Mouse (Mus musculus): ENCODE results near the gene Bricd5. TPM values are rescaled to one million over a fixed set of nuclear protein-coding genes. Genes with fewer than 3 reads are reported as not detected.

Bricd5 gene
- polyA plus RNA-seq, 1 experiment = 5.4 TPM

DNA sequence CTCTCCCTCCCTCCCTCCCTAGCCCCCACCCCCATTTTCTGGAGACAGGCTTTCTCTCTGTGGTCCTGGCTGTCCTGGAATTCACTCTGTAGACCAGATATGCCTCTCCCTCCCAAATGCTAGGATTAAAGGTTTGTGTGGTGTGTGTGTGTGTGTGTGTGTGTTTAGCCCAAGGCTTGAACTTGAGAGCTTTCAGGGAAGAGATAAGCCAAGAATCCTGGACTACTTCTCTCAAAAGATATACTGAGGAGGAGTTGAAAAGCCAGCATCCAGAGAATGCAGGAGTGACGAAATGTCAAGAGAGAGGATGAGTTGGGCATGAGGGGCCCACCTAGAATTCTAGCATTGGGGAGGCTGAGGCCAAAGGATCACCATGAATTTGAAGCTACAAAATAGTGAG, 10.8 kb upstream of the Bricd5 start:
- DNase-seq (ENCODE audit: low read depth) = no peak

DNA sequence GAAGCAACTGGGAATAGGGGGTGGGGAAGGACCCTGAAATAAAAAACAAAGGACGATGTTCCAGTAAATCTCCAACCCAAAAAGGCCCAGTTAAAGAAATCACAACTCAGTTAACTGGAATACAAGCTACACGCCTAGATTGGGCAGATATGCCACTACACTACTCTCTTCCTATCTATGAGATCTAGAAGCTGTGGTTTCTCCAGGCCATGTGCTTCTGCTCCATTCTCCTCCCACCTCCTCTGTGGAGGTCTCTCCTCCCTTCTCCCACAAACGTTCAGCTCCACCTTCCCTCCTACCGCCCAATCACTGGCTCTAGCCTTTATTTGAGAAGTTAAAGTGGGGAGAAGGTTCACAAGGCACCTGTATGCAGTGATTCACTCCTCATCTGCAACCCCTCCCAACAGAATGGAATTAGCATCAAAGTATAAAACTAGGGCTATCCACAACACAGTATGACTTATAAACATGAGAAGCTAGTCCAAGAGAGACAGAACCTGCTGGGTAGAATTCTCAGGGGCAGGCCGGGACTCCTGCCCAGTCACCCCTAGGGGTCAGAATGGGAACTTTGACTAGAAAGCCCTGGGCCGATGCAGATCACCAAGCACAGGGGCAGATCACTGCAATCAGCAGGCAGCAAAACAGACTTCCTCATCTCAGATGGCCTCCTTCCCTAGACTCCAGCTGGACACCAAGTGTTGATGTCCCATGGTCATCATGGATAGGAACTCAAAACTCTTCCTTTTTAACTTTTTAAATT, 10.1 kb upstream of the Bricd5 start:
- no peak for DNase-seq (ENCODE audit: low read depth)

DNA sequence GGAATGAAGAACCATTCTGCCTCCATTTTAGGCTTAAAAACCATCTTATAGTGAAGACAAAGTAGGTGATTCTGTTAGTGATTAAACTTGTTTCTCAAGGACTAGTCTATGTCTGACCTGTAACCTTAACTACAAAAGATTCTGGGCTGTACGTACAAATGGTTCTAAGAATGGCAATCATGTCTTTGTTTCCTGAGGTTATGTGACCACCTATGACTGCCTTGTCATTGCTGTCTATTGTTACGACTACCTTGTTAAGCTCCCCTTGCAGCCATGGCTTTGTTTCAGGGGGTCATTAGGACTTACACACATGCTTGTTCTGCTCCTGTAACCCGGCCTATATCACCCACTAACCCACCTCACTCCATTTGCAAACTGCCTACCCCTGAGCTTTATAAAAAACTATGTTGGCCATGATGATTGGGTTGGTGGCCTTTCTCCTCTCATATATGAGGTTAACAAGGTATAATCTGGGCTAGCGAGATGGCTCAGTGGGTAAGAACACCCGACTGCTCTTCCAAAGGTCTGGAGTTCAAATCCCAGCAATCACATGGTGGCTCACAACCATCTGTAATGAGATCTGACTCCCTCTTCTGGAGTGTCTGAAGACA, 4.9 kb upstream of the Bricd5 start:
- no peak for DNase-seq (ENCODE audit: low read depth)

DNA sequence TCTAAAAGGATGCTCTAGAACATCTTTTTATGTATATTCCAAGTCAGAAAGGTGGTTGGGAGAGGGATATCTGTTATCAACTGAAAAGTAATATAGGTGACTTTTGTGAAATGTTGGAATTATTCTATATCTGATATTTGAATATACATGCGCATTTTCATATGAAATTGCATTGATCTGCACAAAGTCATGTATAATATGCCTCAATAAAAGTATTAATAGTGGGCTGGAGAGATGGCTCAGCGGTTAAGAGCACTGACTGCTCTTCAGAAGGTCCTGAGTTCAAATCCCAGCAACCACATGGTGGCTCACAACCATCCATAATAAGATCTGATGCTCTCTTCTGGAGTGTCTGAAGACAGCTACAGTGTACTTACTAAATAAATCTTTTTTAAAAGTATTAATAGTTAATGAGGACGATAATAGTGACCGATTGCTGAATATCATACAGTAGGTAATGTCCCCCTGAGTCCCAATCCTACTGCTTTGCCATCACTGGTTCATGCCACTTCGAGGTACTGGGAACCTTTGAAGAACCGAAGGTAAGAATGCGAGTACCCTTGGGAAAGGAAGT, 4.3 kb upstream of the Bricd5 start:
- DNase-seq (ENCODE audit: low read depth) = no peak

DNA sequence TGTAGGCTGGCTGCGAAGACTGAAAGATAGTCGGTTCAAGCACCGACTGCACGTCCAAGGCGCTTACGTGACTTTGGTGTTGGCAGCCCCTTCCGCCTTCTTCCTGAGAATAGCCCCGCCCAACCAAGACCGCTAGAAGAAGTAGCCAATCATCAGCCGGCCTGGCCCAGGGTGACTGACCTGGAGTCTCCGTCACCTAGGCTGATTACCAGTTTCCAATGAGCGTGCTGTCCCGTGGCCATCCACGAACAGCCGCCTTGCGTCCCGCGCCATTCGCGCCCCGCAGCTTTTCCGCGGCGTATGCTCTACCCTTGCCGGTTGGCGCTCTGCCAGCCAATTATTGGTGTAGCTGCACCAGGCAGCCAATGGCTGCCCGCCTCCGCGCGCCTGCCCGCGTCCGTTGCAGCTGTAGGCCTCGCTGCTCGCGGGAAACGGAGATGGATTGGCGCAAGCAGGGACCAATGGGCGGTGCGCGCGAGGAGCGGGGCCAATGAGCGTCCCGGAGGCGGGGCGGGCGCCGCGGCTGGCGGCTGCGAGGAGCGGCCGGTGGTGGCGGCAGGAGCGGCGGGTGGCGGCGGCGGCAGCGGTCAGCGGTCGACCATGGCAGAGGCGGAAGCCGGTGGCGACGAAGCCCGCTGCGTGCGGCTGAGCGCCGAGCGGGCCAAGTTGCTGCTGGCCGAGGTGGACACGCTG, 3.6 kb upstream of the Bricd5 start, which contains the start of the genes E4f1 and Pgp:
TSS of gene E4f1 (minus strand) at position 404 of the 693 bp plus-strand sequence.
TSS of gene Pgp (plus strand) at position 483 of the 693 bp plus-strand sequence.
- DNase-seq (ENCODE audit: low read depth) = no peak

DNA sequence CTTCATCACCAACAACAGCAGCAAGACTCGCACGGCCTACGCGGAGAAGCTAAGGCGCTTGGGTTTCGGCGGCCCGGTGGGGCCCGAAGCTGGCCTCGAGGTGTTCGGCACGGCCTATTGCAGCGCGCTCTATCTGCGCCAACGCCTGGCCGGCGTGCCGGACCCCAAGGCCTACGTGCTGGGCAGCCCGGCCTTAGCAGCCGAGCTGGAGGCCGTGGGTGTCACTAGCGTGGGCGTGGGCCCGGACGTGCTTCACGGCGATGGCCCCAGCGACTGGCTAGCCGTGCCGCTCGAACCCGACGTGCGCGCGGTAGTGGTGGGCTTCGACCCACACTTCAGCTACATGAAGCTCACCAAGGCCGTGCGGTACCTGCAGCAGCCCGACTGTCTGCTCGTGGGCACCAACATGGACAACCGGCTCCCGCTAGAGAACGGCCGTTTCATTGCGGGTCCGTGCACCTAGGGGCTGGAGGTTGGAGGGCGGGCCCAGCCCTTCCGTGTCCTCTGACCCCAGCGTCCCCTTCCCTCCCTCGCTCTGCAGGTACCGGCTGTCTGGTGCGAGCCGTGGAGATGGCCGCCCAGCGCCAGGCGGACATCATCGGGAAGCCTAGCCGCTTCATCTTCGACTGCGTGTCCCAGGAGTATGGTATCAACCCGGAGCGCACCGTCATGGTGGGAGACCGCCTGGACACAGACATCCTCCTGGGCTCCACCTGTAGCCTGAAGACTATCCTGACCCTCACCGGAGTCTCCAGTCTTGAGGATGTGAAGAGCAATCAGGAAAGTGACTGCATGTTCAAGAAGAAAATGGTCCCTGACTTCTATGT, 2.8 kb upstream of the Bricd5 start:
- no peak for DNase-seq (ENCODE audit: low read depth)

DNA sequence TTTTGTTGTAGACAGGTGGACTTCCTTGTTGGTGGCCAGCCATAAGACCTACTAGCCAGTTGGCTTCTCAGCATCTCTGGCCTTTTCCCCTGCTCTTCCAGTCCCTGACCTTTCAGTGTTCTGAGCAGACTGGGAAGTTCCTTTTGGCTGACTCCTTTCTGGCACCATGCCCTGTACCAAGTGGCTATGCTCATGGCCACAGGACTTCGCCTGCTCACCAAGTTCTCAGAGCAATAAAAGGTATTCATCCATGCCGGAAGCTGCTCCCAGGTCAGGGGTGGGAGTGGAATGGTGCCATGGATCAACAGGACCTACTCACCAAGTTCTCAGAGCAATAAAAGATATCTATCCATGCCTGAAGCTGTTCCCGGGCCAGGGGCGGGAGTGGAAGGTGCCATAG, 1.2 kb upstream of the Bricd5 start:
- DNase-seq (ENCODE audit: low read depth) = no peak

DNA sequence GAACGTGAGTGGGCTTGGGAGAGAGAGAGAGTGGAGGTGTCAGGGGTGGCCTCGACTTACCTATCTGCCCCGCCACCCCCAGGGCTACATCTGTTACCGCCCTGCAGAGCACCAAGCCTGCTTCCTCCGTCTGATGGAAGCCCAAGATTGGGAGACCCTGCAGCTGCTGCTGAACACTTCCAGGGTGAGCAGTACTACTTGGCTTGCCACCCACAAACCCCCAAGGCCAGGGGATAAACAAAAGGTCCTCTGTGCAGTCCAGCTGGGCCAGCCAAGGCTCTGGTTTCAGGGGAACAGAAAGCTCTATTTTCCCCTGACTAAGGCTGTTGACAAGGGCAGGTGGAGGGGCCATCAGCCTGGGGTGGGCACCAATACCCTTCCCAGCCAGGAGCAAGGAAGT, 873 bp downstream of the Bricd5 start:
- DNase-seq (ENCODE audit: low read depth) = no peak

DNA sequence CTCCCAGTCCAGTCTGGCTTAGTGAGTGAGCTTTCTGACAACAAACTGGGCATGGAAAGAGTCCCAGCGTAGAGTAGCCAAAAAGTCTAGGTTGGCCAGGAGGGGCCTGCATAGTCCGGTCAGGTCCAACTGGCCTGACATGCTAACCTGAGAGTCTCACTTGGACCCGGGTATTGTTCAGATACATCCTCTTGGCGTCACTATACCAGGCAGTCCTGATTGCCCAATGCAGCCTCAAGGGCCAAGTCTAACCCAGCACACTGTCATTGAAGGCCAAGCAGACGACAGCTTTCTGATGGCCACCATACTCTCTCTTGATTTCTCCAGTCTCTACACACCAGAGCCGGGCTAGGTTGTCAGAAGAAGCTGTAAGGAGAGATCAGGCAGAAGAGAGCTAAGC, 1.9 kb downstream of the Bricd5 start:
- DNase-seq (ENCODE audit: low read depth) = no peak

DNA sequence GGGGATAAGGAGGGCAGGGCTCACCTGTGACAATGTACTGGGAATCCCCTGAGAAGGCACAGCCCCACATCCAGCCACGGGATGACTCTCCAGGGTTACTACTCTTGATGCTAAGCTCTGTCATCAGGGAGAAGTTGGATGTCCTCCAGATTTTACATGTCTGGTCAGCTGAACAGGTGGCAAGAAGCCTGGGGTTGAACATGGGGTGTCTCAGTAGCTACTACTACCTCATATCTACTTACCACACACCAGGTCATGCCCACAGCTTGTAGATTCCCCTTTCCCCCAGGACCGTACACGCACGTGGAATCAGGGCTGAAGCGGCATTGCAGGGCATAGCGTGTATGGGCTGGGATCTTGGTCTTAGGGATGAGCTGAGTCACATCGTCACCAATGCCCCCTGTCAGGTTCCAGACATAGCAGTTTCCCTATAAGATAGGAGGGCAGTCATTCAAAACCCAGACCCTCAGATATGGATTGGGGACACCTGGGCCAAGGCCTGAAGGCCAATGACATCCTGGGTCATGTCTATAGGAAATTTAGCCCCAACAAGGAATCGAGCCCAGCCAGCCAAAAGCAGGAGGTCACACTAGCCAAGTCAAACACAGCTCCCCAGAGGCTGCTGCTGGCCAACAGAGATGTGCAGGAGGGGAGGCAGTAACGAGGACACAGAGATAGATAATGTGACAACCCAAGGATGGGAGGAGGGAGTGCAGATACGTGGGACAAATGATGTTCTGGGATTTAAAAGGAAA, 2.5 kb downstream of the Bricd5 start:
- DNase-seq (ENCODE audit: low read depth) = no peak

DNA sequence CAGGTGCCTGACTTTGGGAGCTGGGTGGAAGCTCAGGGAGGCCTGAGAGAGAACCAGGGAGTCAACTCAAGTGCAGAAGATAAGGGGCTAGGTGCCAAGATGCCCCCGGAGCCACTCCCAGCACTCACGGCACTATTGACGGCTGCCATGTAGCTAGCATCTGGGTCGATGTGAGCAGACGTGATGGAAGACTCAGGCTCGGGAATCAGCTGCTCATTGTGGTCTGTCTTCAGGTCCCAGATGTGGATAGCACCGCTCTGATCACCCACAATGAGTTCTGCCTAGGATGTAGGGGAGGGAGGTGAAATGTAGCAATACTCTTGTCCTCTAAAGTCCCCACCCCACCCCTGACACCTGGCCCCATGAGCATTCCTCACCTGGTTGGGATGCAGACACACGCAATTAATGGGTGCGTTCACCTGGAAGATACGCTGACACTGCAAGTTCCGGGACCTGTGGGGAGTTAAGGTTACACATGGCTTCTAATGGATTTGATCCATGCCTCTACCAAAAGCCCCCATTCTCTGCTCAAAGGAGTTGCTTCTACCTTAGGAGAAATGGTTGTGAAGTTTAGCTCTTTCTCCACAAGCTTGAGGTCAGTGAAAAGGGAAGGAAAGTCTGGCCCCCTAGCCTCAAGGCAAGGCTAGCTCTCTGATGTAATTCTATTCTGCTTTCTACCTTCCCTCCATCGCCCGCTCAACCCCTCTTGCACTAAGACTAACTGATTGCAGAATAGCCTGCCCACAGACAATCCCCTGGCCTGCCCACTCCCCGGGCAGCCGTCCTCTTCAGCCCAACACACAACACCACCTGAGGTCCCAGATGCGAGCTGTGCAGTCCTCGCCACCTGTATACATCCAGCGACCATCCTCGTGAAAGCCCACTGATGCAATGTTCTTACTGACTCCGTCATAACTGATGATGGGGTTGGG, 3.6 kb downstream of the Bricd5 start:
- no peak for DNase-seq (ENCODE audit: low read depth)

DNA sequence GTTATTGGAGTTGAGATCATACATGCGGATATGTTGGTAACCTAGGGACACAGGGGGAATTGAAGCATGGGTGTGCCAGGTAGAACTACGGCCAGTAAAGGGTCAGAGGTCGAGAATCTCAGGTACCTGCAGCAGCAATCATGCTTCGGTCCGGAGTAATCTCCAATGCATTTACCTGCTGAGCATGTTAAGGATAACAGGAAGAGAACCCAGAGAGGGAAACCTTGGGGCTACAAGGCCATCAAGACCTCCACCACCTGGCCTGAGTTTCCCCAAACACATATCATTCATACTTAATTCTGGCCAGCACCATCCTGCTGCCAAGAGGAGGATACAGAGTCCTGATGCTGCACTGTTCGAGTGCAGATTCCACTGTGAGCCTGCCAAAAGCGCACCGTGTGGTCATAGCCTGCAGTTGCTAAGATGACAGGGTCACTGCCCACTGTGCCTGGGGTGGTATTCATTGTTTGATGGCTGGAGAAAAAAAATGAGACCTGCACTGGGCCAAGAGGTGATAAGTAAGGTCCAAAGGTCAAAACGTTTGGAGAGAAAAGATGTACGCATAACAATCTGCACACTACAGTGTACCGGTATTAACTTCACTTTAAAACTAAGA, 4.4 kb downstream of the Bricd5 start:
- DNase-seq (ENCODE audit: low read depth) = no peak

DNA sequence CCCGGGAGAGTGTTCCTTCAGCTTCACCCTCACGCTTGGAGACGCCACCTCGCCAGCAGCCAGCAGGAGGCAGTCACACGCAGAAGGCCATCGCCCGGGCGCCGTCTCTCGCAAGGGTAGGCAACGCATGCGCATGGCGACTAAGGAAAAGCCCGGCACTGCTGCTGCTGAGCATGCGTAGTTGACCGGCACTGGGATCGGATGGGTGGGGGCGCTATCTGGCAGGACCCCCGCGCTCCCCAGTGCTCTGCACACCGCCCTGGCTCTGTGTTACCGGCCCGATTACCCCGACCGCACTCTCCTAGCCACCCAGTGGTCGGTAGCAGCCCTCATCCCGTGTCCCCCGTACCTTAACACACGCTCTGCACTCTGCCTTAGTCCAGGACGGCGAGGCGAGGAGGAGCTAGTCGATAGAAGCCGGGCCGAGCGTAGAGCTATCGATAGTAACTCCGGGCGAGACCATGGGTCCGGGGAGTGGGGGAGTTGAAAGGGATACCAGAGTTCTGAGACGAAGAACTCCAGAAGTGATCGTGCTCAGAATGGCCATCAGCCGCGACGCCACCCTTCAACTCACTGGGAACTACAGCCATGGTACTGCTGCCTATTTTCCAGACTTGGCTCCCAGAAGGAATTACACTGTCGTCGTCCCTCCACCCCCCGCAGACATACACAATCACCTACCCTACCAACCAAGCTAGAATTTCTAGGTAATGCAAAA, 5.1 kb downstream of the Bricd5 start, which contains the start of gene Mlst8:
TSS of gene Mlst8 (minus strand) at position 416 of the 718 bp plus-strand sequence.
- DNase-seq (ENCODE audit: low read depth) = no peak

DNA sequence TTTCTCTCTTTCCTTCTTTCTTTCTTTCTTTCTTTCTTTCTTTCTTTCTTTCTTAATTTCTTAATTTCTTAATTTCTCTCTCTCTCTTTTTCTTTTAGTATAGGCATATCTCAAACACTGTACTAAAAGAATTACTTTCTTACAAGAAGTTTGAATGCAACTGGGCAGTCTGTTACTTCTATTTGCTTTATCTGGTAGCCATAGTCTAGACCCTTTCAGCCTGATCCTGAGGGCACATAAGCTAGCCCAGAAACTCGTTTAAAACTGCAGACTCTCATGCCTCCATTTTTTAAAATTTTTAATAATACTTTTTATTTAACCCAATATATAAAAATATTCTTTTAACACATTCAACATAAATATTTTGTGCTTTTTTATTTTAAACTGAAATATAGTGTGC, 5.7 kb downstream of the Bricd5 start:
- no peak for DNase-seq (ENCODE audit: low read depth)

DNA sequence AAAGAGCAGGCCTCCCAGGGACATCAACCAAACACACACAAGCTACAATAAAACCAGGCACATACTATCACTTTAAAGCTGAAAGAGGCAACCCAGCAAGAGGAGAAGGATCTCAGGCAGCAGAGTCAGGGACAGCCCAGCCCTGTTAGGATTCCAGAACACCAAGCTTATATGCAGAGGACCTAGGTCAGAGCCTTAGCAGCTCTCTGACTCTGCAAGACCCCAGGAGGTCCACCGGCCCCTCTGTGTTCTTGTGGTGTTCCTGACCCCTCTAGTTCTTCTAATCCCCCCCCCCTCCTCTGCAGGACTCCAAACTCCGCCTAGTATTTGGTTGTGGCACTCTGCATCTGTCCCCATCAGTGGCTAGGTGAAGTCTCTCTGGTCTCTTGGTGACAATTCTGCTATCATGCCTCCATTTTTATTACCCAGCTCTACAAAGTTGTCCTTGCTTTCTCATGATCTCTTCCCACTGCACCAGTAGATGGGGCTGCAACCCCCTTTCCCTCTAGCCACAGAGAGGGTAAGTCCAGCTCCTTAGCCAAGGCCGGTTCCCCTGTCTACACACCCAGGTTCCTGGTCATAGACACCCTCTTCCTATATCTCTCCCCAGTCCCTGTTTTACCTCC, 6.6 kb downstream of the Bricd5 start:
- DNase-seq (ENCODE audit: low read depth) = no peak

DNA sequence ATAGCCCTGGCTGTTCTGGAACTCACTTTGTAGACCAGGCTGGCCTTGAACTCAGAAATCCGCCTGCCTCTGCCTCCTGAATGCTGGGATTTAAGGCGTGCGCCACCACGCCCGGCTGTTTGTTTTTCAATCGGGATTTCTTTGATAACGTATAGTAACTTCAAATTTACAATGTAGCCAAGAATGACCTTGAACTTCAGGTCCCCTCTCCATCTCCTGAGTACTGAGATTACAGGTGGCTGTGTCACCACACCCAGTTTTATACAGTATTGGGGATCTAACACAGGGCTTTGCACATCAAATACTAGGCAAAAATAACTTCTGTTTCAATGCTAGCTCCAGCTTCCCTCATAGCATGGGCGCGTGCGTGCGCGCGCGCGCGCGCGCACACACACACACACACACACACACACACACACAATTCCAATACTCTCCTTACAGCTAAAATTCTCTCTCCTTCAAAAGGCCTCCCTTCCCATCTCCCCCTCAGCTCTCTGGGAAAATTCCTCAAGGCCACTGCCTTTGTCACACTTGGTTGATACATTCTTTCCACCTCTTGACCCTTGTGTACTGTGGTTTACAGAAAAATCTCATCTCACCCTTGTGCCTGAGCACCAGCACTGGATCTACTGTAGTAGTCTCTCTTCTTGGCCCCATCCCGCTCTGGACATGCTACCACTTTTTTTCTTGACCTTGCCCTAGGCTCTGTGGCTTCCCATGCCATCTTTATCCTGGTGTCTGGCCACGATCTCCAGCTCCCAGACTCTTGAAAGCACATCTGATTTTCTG, 7.5 kb downstream of the Bricd5 start:
- no peak for DNase-seq (ENCODE audit: low read depth)

DNA sequence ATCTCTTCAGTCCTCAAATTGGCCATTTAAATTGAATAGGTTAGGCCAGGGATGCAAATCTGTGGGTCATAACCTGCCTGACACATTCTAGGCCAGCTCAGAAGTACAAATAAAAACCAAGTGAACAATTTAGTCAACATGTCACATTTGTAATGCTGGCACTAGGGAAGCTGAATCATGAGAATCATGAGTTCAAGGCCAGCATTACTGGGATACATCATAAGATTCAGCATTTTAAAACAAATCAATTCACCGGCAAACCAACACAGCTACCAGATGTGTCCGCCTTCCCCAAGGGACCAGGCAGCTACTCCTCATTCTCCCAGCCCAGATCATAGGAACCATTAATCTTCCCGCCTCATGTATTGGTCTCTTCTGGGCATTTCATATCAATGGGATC, 9.8 kb downstream of the Bricd5 start:
- no peak for DNase-seq (ENCODE audit: low read depth)
